Mouse (Mus musculus): ENCODE measurements around the gene Olfr564.

Gene Olfr564

GRCm38 (mm10) chr7:102803180-102803579 lies at the start of gene Olfr564:
Gene Olfr564 (plus strand): TSS chr7:102803480.
- DNase-seq: no peak

DNA sequence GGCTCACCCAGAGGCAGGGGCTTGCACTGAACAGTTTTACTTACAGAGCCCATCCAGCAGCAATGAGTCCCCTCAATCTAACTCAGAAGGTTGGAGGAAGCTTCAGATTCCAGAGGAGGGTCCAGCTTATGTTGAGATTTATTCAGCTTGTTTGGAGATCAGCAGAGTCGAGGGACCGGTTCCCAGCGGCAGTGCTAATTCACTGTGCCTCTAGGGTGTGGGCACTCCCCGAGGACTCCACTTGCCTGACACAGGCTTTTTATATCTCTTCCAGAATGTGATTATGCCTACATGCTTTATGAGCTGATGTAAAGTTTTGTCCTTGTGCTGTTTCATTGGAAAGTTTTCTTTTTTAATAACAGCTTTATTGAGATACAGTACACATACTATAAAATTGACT lies 44.0 kb upstream of the Olfr564 start, which contains the start of the genes Olfr560 and Olfr78:
TSS of gene Olfr560 (minus strand) at position 101 of the 400 bp plus-strand sequence.
TSS of gene Olfr78 (minus strand) at position 206 of the 400 bp plus-strand sequence.
- DNase-seq: no peak

GRCm38 (mm10) chr7:102770921-102771320 lies 32.4 kb upstream of the Olfr564 start, which contains the start of gene Olfr561:
Gene Olfr561 (plus strand): TSS chr7:102771221.
- DNase-seq: no peak
